Mouse (Mus musculus): ENCODE data around the gene Hypk. TPM values are rescaled to one million over a fixed set of nuclear protein-coding genes. Genes with fewer than 3 reads are reported as not detected.
"Not testable (repeated sequence)": the region's sequence is repeated elsewhere in the genome, so short reads cannot be mapped to it uniquely, and the experiment has no call there.

Hypk gene
- polyA plus RNA-seq, 1 experiment from 2014 or later: 129 TPM

DNA sequence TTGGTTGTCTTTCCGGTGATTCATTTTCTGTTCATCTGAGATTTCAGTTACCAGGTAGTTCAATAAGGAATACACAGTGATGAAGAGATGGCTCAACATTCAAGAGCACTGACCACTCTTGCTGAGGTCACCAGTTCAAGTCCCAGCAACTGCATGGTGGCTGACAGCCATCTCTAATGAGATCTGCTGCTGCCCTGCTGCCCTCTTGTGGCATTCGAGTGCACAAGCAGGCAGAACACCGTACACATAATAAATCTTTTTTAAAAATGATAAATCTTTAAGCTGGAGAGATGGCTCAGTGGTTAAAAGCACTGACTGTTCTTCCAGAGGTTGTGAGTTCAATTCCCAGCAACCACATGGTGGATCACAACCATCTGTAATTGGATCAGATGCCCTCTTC lies 27.4 kb downstream of the Hypk start:
- H3K9me3 ChIP-seq (replicated peaks): no peaks in the 10 kb centered on the region
- H3K27ac ChIP-seq (replicated peaks): no peak overlapping the region
- H3K4me1 ChIP-seq: no peaks in the 10 kb centered on the region
- H3K4me3 ChIP-seq: no peak overlapping the region
- peak; percentile 20 for DNase-seq (ENCODE audit: low spot score)
- no peaks in the 10 kb centered on the region for H3K27me3 ChIP-seq (ENCODE audit: low read depth, poor library complexity, severe bottlenecking)
- WGBS: 64% methylated on average over 3 of the region's 3 CpGs
- H3K36me3 ChIP-seq: no peaks in the 10 kb centered on the region

DNA sequence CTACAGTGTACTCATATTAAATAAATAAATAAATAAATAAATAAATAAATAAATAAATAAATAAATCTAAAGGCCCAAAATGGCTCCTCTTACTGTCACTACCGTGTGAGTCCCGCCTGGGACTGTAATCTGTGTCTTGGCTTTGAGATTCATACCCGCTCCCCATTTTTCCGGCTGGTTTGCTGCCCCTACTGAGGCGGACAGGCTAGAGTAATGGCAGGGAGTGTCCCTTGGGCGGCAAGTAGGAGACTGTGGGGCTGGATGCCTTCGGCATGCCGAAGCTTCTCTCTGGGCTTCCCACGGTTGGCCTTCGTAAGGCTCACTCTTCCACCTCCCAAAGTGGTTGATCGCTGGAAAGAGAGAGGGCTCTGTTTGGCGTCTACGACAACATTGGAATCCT lies 27.8 kb downstream of the Hypk start:
- not testable (repeated sequence) for DNase-seq (ENCODE audit: low spot score); H3K27ac ChIP-seq (replicated peaks)
- WGBS: 88% methylated on average over 13 of the region's 13 CpGs

DNA sequence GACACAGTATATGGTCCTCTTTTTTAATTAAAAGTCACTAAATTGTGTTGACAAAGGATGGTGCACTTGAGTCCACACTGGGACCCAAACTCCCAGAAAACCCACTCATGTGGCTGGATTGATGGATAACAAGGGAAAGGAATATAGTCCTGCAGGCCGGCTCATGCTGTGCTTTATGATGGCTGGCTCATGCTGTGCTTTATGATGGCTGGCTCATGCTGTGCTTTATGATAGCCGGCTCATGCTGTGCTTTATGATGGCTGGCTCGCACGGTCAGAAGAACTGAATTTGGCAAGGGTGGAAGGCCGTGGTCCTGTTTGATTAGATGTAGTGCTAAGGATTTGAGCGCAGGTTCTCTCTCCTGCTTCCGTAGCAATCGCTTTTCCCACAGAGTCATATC lies 30.5 kb downstream of the Hypk start:
- Histone ChIP-seq H3K4me3 (no peak overlapping the region), H3K27me3 (ENCODE audit: low read depth, poor library complexity, severe bottlenecking) (no peaks in the 10 kb centered on the region), H3K9me3 (replicated peaks) (no peaks in the 10 kb centered on the region), H3K27ac (replicated peaks) (no peak overlapping the region), H3K36me3 (no peaks in the 10 kb centered on the region), H3K4me1 (no peaks in the 10 kb centered on the region)
- 59% methylated on average over 8 of the region's 8 CpGs for WGBS
- no peak for DNase-seq (ENCODE audit: low spot score)

More for the DNA sequence above, 27.8 kb downstream of the Hypk start:
- not testable (repeated sequence) for H3K4me3 ChIP-seq; H3K36me3 ChIP-seq; H3K27me3 ChIP-seq (ENCODE audit: low read depth, poor library complexity, severe bottlenecking); H3K9me3 ChIP-seq (replicated peaks); H3K4me1 ChIP-seq

DNA sequence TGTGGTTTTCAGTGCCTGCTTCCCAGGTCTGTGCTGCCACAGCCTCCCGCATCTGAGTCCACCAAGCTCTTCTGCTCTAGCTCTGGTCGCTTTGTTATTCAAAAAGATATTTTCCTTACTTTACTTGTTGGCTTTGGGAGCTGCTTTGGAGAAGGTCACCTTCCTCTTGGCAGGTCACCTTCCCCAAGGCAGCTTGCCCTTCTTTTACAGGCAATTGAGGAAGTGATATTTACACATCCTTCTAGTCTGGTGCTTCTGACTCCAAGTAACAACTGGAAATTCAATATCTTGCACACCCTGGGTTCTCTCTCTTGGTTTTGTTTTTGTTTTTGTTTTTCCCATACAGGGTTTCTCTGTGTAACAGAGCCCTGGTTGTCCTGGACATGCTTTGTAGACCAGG lies 31.3 kb downstream of the Hypk start:
- H3K27ac ChIP-seq (replicated peaks); H3K27me3 ChIP-seq (ENCODE audit: low read depth, poor library complexity, severe bottlenecking); H3K9me3 ChIP-seq (replicated peaks); H3K36me3 ChIP-seq; H3K4me3 ChIP-seq; DNase-seq (ENCODE audit: low spot score); H3K4me1 ChIP-seq: not testable (repeated sequence)
- WGBS: 85% methylated on average over 2 of the region's 2 CpGs

DNA sequence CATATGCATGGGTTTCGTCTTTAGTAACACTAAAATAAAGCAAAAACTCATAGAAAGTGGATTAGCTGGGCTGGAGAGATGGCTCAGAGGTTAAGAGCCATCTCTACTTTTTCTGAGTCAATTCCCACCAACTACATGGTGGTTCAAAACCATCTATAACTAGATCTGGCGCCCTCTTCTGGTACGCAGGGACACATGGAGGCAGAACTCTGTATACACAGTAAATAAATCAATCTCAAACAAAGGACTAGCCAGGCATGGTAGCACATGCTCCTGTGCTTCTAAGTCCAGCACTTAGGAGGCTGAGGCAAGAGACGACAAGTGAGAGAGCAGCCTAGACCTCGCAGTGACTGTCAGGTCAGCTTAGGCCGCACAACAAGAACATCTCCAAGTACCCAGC lies 48.5 kb downstream of the Hypk start:
- not testable (repeated sequence) for H3K4me1 ChIP-seq; DNase-seq (ENCODE audit: low spot score); H3K4me3 ChIP-seq; H3K9me3 ChIP-seq (replicated peaks); H3K27ac ChIP-seq (replicated peaks); H3K27me3 ChIP-seq (ENCODE audit: low read depth, poor library complexity, severe bottlenecking)
- H3K36me3 ChIP-seq: peaks cover 15% of the 10 kb centered on the region
- 72% methylated on average over 4 of the region's 6 CpGs for WGBS

DNA sequence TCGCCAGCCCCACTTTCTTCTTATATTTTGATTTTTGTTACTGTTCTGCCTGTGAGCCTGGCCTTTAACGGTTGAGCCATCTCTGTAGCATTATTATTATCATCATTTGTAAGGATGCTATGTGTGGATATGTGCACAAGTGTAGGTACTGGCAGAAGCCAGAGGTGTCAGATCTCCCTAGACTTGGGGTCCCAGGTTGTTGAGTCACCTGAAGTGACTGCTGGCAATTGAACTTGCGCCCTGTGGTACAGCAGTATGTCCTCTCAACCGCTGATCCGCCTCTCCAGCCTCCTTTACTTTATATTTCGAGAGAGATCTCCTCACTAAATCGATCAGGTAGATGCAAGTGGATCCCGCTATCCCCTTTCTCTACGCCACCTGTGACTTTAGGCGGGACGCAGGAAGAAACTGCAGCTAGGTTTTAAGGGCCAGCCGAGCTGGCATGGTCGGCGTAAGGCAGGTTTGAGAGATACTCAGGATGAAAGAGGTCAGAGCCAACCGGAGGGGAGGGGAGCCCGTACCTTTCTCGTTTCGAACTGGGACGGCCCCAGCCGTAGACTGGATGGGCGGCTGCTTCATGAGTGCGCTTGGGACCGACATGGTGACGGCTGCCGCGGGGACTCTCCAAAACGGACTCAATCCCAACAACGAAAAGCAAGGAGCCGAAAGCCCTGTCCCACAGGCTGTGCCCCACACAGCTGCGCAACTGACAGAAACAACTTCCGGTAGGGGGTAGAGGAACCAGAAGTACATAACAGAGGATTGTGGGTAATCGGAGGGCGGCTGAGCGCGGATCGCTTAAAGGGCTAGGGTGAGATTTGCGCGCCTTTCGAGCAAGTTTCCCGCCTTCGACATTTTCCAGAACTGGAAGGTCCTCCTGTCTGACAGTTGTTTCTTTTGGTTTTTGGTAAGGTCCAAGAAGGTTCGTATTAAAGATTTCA lies 53.1 kb downstream of the Hypk start, which contains the start of the genes Mfap1a and Wdr76:
Gene Mfap1a, minus strand, starts transcription at position 724 of the 941 bp plus-strand sequence.
Gene Wdr76, plus strand, starts transcription at position 782 of the 941 bp plus-strand sequence.
- Histone ChIP-seq H3K4me3 (peak within 1 kb of the TSS; percentile 66), H3K4me1 (peaks cover 28% of the 10 kb centered on the region), H3K36me3 (peaks cover 43% of the 10 kb centered on the region), H3K27ac (replicated peaks) (peak within 1 kb of the TSS; percentile 81)
- peak; percentile 87 for DNase-seq (ENCODE audit: low spot score)
- H3K9me3 ChIP-seq (replicated peaks); H3K27me3 ChIP-seq (ENCODE audit: low read depth, poor library complexity, severe bottlenecking): not testable (repeated sequence)
- WGBS: 5% methylated on average over 42 of the region's 42 CpGs

DNA sequence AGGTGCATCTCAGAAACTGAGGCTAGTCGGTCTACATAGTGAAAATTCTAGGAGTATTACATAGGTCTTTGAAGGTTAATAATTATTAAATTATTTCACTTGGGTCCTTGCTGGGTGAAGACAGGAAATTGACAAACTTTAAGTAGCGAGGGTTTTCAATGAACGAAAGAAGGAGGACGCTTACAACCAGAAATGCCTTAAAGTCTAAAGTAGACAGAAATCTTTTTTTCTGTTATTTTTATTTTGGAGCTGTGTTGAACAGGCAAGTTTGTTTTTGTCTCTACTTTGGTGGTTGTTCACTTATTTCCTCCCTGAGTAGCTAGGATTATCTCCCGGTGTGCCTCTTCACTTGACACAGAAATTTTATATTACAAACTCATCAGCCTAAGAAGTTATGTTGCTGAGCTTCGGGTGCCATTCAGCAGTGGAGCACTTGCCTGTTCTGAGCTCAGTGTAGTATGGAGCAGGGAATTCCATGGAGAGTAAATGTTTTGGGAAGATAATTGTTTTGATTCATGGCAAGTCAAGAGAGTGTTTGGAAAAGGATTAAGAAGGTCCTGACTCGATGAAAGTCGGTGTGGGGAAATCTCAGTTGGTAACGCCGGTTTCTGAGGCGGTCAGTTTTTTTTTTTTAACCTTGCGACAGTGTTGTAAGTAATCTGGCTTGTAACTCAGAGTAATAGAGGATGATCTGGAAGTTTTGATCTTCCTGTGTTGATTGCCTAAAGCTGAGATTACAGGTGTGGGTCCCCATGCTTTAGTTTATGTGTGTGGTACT lies 54.3 kb downstream of the Hypk start:
- Histone ChIP-seq H3K4me3 (peak overlapping the region; percentile 66), H3K27ac (replicated peaks) (peak overlapping the region; percentile 81), H3K27me3 (ENCODE audit: low read depth, poor library complexity, severe bottlenecking) (no peaks in the 10 kb centered on the region), H3K9me3 (replicated peaks) (no peaks in the 10 kb centered on the region), H3K36me3 (peaks cover 54% of the 10 kb centered on the region), H3K4me1 (peaks cover 28% of the 10 kb centered on the region)
- DNase-seq (ENCODE audit: low spot score): no peak
- WGBS: 28% methylated on average over 12 of the region's 12 CpGs

DNA sequence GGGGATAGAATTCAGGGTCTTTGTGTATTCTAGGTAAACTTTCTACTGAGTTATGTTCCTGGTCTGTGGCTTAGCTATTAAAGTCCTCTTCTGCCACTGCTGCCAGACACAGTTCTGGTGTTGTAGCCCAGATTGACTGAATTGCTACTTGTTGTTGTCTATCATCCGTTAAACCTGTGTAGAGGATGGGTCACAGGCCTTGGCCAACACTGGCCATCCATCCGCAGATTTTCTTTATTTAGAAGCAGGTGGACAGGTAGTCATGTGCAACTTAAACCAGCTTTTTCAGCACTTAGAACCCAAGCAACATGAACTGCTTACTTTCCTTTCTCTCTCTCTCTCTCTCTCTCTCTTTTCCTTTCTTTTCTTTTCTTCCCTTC lies 54.9 kb downstream of the Hypk start:
- Histone ChIP-seq H3K27ac (replicated peaks) (peak overlapping the region; percentile 81; the same call in 1 of the 2 replicates), H3K4me3 (peak overlapping the region; percentile 66), H3K36me3 (peaks cover 58% of the 10 kb centered on the region), H3K4me1 (peaks cover 28% of the 10 kb centered on the region), H3K27me3 (ENCODE audit: low read depth, poor library complexity, severe bottlenecking) (no peaks in the 10 kb centered on the region), H3K9me3 (replicated peaks) (no peaks in the 10 kb centered on the region)
- 88% methylated on average over 2 of the region's 2 CpGs for WGBS
- DNase-seq (ENCODE audit: low spot score): no peak

Small RNA genes within 50 kb of the gene (microRNA-seq; reads per million reads assigned to microRNA genes)
- gene Gm22953: not detected

Other genes with a start within 250 kb of the Hypk start
- gene Trp53bp1, start 181.9 kb upstream of the Hypk start, polyA plus RNA-seq (2016; fragmentation: Nextera tagmentation; extraction: Ambion mirVana): 115 and 146 TPM in 2 replicates
- gene Map1a, start 163.7 kb upstream of the Hypk start, polyA plus RNA-seq (2016; fragmentation: Nextera tagmentation; extraction: Ambion mirVana): 7.8 and 11.4 TPM in 2 replicates
- gene Ppip5k1, start 97.9 kb upstream of the Hypk start, polyA plus RNA-seq (2016; fragmentation: Nextera tagmentation; extraction: Ambion mirVana): 11.2 and 11.4 TPM in 2 replicates
- 1.5 and 3.9 TPM in 2 replicates for gene Ckmt1, start 95.6 kb upstream of the Hypk start, polyA plus RNA-seq (2016; fragmentation: Nextera tagmentation; extraction: Ambion mirVana)
- not detected in 2 replicates for gene Strc, start 66.1 kb upstream of the Hypk start, polyA plus RNA-seq (2016; fragmentation: Nextera tagmentation; extraction: Ambion mirVana)
- 549 and 624 TPM in 2 replicates for gene Pdia3, start 39.5 kb upstream of the Hypk start, polyA plus RNA-seq (2016; fragmentation: Nextera tagmentation; extraction: Ambion mirVana)
- 2.7 and 4.1 TPM in 2 replicates for gene Catsper2, start 39.5 kb upstream of the Hypk start, polyA plus RNA-seq (2016; fragmentation: Nextera tagmentation; extraction: Ambion mirVana)
- 2.2 and 2.5 TPM in 2 replicates for gene Ell3, start 9.0 kb upstream of the Hypk start, polyA plus RNA-seq (2016; fragmentation: Nextera tagmentation; extraction: Ambion mirVana)
- gene Serf2, start 4.1 kb upstream of the Hypk start, polyA plus RNA-seq (2016; fragmentation: Nextera tagmentation; extraction: Ambion mirVana): 488 and 493 TPM in 2 replicates
- 0.28 and 0.88 TPM in 2 replicates for gene Serinc4, start 3.5 kb downstream of the Hypk start, polyA plus RNA-seq (2016; fragmentation: Nextera tagmentation; extraction: Ambion mirVana)
- gene Mfap1b, start 20.8 kb downstream of the Hypk start, polyA plus RNA-seq (2016; fragmentation: Nextera tagmentation; extraction: Ambion mirVana): 53.2 and 57.2 TPM in 2 replicates
- gene Mfap1a, start 53.4 kb downstream of the Hypk start, polyA plus RNA-seq (2016; fragmentation: Nextera tagmentation; extraction: Ambion mirVana): 26.4 and 29.0 TPM in 2 replicates
- 13.0 and 14.0 TPM in 2 replicates for gene Wdr76, start 53.4 kb downstream of the Hypk start, polyA plus RNA-seq (2016; fragmentation: Nextera tagmentation; extraction: Ambion mirVana)

Measured in midbrain, embryonic 10.5 days (tissue).